Mouse (Mus musculus) myocyte (in vitro differentiated cells): Measurements from ENCODE around the gene Reg4.

Experiments used
- MAX ChIP-seq: IDR thresholded peaks from one replicate; pipeline ENCODE4 v1.6.1; 2011; ENCODE audit warnings: low read depth, mild to moderate bottlenecking, control low read depth
- MYOG ChIP-seq, 3 experiments: IDR thresholded peaks; one replicate each; pipeline ENCODE4 v1.6.1; 2011; ENCODE audit warnings: control low read depth in 2 of 3, low read depth in 2 of 3, mild to moderate bottlenecking in 2 of 3; ENCODE audit not compliant: insufficient read length in 2 of 3, control insufficient read depth in 1 of 3, insufficient read depth in 1 of 3
- POLR2A ChIP-seq: IDR thresholded peaks from one replicate; pipeline ENCODE4 v1.6.1; 2011; ENCODE audit warnings: low read depth, mild to moderate bottlenecking, control low read depth, moderate library complexity; ENCODE audit not compliant: insufficient read length

DNA sequence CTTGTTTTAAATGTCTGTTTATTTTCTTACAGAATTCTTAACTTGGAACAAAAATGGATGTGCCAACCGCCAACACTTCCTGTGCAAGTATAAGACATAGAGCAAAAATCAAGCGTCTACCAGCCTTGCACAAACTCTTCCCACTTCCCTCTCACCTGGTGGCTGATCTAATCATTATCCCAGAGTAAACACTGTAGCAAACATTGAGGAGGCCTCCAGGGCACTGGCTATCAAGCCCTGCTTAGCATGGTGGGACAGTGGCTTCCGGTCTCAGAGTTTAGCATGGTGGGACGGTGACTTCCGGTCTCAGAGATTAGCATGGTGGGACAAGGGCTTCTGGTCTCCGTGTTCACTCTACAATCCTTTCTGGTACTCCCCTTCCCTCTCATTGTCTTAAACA lies 14.3 kb downstream of the Reg4 start:
- no peak for TF ChIP-seq POLR2A
- TF ChIP-seq MAX, result no peak
- TF ChIP-seq MYOG (IDR thresholded peaks at IDR 0.05; ENCODE audit: control insufficient read depth in 1 of 3, insufficient read depth in 1 of 3, insufficient read length in 2 of 3, low read depth in 2 of 3), result no peak
